Mouse (Mus musculus) yolk sac, embryonic 10.5 days (tissue): ENCODE results near the gene Prpf18.
"Not testable (repeated sequence)": the region's sequence is repeated elsewhere in the genome, so short reads cannot be mapped to it uniquely, and the experiment has no call there.

Experiments
- DNase-seq: peaks from one replicate; pipeline ENCODE4 v3.0.0-alpha.2; 2017; ENCODE audit warnings: low spot score

The Prpf18 gene

GRCm38 (mm10) chr2:4614276-4614929, 37.5 kb downstream of the Prpf18 start:
- DNase-seq, result not testable (repeated sequence)

GRCm38 (mm10) chr2:4611704-4612103, 40.2 kb downstream of the Prpf18 start:
- no peak for DNase-seq

- no peak for DNase-seq
Observed at GRCm38 (mm10) chr2:4611295-4611694, 40.6 kb downstream of the Prpf18 start.

- no peak for DNase-seq
Observed at GRCm38 (mm10) chr2:4609433-4609832, 42.5 kb downstream of the Prpf18 start.

GRCm38 (mm10) chr2:4608253-4608652, 43.7 kb downstream of the Prpf18 start:
- no peak for DNase-seq

- DNase-seq, result no peak
Observed at GRCm38 (mm10) chr2:4606559-4606958, 45.4 kb downstream of the Prpf18 start.

GRCm38 (mm10) chr2:4603361-4603945, 48.5 kb downstream of the Prpf18 start:
- no peak for DNase-seq

- peak; percentile 38 for DNase-seq
Observed at GRCm38 (mm10) chr2:4601034-4601890, 50.7 kb downstream of the Prpf18 start.

GRCm38 (mm10) chr2:4596992-4597391, 54.9 kb downstream of the Prpf18 start:
- DNase-seq, result no peak

GRCm38 (mm10) chr2:4593878-4594387, 58.0 kb downstream of the Prpf18 start:
- no peak for DNase-seq

GRCm38 (mm10) chr2:4593433-4593832, 58.5 kb downstream of the Prpf18 start:
- DNase-seq, result peak; percentile 63

- no peak for DNase-seq
Observed at GRCm38 (mm10) chr2:4592666-4593065, 59.2 kb downstream of the Prpf18 start.

- DNase-seq, result no peak
Observed at GRCm38 (mm10) chr2:4591647-4592046, 60.3 kb downstream of the Prpf18 start.

GRCm38 (mm10) chr2:4587685-4588409, 64.1 kb downstream of the Prpf18 start:
- no peak for DNase-seq

GRCm38 (mm10) chr2:4586245-4586644, 65.7 kb downstream of the Prpf18 start:
- DNase-seq, result no peak

GRCm38 (mm10) chr2:4584252-4584651, 67.7 kb downstream of the Prpf18 start:
- DNase-seq, result no peak

- no peak for DNase-seq
Observed at GRCm38 (mm10) chr2:4582930-4583329, 69.0 kb downstream of the Prpf18 start.

GRCm38 (mm10) chr2:4580666-4581065, 71.2 kb downstream of the Prpf18 start:
- DNase-seq, result no peak

GRCm38 (mm10) chr2:4579357-4580068, 72.4 kb downstream of the Prpf18 start:
- DNase-seq, result no peak

GRCm38 (mm10) chr2:4578291-4578690, 73.6 kb downstream of the Prpf18 start:
- DNase-seq, result no peak

- DNase-seq, result no peak
Observed at GRCm38 (mm10) chr2:4575975-4576374, 75.9 kb downstream of the Prpf18 start.
